Mouse (Mus musculus) cerebellum, adult 2 months (tissue): ENCODE results near the gene Ptcd1. TPM values are rescaled to one million over a fixed set of nuclear protein-coding genes. Genes with fewer than 3 reads are reported as not detected.
"Not testable (repeated sequence)": the region's sequence is repeated elsewhere in the genome, so short reads cannot be mapped to it uniquely, and the experiment has no call there.

ENCODE experiments used
- DNase-seq, 2 experiments: peaks; one replicate each; pipeline ENCODE4 v3.0.0; 2021
- H3K27ac ChIP-seq: fragments of 200-500 bp; 2 replicates; pipeline ENCODE4 v1.5.1; 2012; ENCODE audit warnings: low read length, control low read depth, inconsistent platforms; ENCODE audit not compliant: insufficient read depth
- H3K27me3 ChIP-seq: fragments of 200-500 bp; 2 replicates; pipeline ENCODE4 v1.6.1; 2012; ENCODE audit warnings: inconsistent platforms, mild to moderate bottlenecking, low read length, moderate library complexity; ENCODE audit not compliant: control insufficient read depth, insufficient read depth
- H3K4me1 ChIP-seq: fragments of 200-500 bp; 2 replicates; pipeline ENCODE4 v1.6.1; 2011; ENCODE audit warnings: low read length; ENCODE audit not compliant: control insufficient read depth, insufficient read depth
- H3K4me3 ChIP-seq: fragments of 200-500 bp; replicated peaks from 2 replicates; pipeline ENCODE3; 2011; ENCODE audit warnings: mild to moderate bottlenecking, low read depth, low read length, control low read depth; ENCODE audit not compliant: insufficient read depth
- CTCF ChIP-seq: fragments of 200-500 bp; IDR thresholded peaks from 2 replicates; pipeline ENCODE4 v1.5.1; 2011; ENCODE audit warnings: low read depth, mild to moderate bottlenecking, control low read depth, low read length, moderate library complexity, borderline replicate concordance; ENCODE audit not compliant: insufficient read depth
- POLR2A ChIP-seq: fragments of 200-500 bp; IDR thresholded peaks from 2 replicates; pipeline ENCODE4 v1.6.1; 2011; ENCODE audit warnings: low read length, control low read depth, borderline replicate concordance; ENCODE audit not compliant: insufficient read depth
- WGBS: fragments of 180-500 bp; shearing (Covaris S2); methylation state at CpG from one replicate; pipeline ENCODE4 v1.1.7; 2018; 5-methylcytosine and 5-hydroxymethylcytosine counted together
- polyA plus RNA-seq: library from polyadenylated mRNA; depleted of rRNA; stranded (reverse); fragments of >200 nt; gene quantifications from 2 replicates; pipeline ENCODE4 v1.2.3, GENCODE M21; 2012; rRNA removed

Ptcd1 gene
- polyA plus RNA-seq = 20.2 and 22.4 TPM in 2 replicates

DNA sequence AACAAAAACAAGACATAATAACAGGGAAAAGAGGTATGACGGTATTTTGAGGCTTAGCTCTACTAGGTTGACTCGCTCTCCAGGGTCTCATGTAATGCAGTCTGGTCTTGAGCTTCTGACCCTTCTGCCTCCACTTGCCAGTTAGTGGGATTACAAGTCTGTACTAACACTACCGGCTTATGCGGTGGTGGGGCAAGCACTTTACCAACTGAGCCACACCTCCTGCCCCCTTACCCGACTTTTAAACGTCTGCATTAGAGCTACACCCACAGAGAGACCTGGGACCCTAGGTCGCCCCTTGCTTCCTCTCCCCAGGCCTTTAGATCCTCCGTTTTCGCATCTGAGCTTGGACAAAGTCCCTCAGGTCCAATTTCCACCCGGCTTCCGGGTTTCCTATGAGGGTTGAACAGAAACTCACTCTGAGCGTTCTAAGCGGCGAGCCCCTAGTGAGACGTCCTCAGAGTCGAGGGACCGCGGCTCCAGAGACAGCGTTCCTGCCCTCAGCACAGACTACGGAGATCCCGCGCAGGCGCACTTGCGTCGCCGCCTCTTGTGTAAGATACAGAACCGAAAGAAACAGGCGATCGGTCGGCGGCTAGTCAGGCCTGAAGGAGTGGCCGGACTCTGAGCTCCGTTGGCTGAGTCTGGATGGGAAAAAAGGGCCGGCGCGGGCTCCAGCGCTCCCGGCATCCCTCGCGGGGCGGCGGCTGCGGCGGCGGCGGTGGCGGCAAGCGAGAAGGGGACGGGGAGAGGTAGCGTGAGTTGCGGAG is at the start of gene Ptcd1, which contains the start of gene Cpsf4:
TSS of gene Ptcd1 (minus strand) at position 573 of the 770 bp plus-strand sequence.
TSS of gene Cpsf4 (plus strand) at position 678 of the 770 bp plus-strand sequence.
- peaks cover 9% of the 10 kb centered on the region for H3K4me1 ChIP-seq
- DNase-seq = peak; percentile 99
- H3K4me3 ChIP-seq = peak within 1 kb of the TSS; percentile 91
- H3K27me3 ChIP-seq = no peaks in the 10 kb centered on the region
- H3K27ac ChIP-seq = peak within 1 kb of the TSS; percentile 83
- no peak for TF ChIP-seq CTCF
- peak; percentile 92 for TF ChIP-seq POLR2A
- under 1% methylated on average over 51 of the region's 51 CpGs for WGBS

DNA sequence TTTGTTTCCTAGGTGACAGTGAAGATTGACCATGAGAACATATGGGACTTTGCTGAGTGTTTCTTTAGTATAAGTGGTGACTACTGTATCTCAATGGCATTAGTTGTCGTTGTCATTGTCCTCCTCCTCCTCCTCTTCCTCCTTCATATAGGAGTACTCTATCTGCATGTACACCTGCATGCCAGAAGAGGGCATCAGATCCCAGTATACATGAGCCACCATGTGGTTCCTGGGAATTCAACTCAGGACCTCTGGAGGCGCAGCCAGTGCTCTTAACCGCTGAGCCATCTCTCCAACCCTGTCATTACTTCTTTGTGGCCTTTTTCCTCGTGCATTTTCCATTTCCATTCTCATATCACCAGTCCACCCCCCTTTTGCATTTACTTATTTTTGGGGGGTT is 47.8 kb upstream of the Ptcd1 start:
- Histone ChIP-seq H3K27ac (no peak overlapping the region), H3K4me3 (no peak overlapping the region), H3K27me3 (no peaks in the 10 kb centered on the region), H3K4me1 (no peaks in the 10 kb centered on the region)
- 65% methylated on average over 4 of the region's 4 CpGs for WGBS
- no peak for TF ChIP-seq POLR2A
- no peak for TF ChIP-seq CTCF
- no peak for DNase-seq

DNA sequence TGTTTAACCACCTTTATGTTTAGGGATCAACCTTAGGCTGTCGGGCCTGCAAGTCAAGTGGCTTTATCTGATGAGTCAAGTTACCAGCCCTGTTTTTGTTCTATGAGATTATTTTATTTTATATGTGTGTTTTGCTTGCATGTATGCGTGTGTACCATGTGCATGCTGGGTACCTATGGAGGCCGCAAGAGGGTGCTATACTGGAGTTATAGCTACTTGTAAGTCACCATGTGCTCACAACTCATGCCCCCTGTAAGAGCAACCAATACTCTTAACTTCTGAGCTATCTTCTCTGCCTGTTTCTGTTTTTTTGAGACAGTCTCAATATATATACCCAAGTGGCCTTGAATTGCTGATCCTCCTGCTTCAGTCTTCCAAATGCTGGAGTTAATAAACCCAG is 46.6 kb upstream of the Ptcd1 start:
- no peaks in the 10 kb centered on the region for H3K4me1 ChIP-seq
- TF ChIP-seq CTCF (no peak), POLR2A (no peak)
- H3K4me3 ChIP-seq = no peak overlapping the region
- H3K27me3 ChIP-seq = no peaks in the 10 kb centered on the region
- no peak overlapping the region for H3K27ac ChIP-seq
- no peak for DNase-seq
- WGBS = 97% methylated on average over 3 of the region's 3 CpGs

DNA sequence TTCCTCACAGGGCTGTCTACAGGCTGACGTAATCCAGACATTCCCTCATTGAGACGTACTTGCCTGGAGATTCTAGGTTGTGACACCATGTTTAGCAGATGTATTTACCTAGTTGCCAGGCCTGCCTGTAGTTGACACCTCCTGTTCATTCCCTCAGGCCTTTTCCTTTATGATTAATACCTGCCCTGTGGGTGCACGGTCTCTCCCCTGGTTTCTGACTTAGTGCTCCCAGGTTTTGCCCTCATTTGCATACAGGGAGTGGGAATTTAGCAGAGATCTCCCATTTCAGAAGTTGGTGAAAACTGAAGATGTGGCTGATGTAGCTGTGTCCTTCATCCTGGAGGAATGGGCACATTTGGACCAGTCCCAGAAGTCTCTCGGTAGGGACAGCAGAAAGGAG is 45.3 kb upstream of the Ptcd1 start:
- 93% methylated on average over 4 of the region's 4 CpGs for WGBS
- H3K27me3 ChIP-seq = no peaks in the 10 kb centered on the region
- no peak for DNase-seq
- TF ChIP-seq CTCF (no peak), POLR2A (no peak)
- no peaks in the 10 kb centered on the region for H3K4me1 ChIP-seq
- H3K4me3 ChIP-seq = no peak overlapping the region
- H3K27ac ChIP-seq = no peak overlapping the region

DNA sequence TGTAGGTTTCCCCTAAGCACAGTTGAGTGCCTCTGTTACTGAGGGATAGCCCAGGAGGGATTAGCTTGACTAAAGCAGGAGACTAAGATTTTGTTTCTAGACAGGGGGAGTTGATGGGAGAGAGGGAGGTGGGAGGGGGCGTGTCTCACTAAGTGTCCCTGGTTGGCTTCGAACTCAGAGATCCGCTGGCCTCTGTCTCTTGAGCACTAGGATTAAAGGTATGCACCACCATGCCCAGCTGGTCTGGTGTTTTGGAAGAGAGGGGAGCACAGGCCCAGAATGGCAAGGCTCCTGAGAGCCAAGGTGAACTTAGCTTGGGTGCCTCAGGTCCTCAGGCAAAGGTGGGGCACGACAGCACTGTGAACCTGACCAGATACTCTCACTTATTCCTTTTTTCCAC is 44.4 kb upstream of the Ptcd1 start:
- TF ChIP-seq POLR2A (no peak), CTCF (no peak)
- no peak overlapping the region for H3K27ac ChIP-seq

GRCm38 (mm10) chr5:145208391-145208790 is 41.5 kb upstream of the Ptcd1 start:
- not testable (repeated sequence) for H3K4me1 ChIP-seq, DNase-seq
- 56% methylated on average over 11 of the region's 11 CpGs for WGBS

More for the DNA sequence above, 44.4 kb upstream of the Ptcd1 start:
- Histone ChIP-seq H3K27me3 (no peaks in the 10 kb centered on the region), H3K4me3 (no peak overlapping the region), H3K4me1 (no peaks in the 10 kb centered on the region)
- 94% methylated on average over 4 of the region's 4 CpGs for WGBS
- no peak for DNase-seq

GRCm38 (mm10) chr5:145207954-145208353 is 41.0 kb upstream of the Ptcd1 start:
- Histone ChIP-seq H3K4me1 (peaks cover 6% of the 10 kb centered on the region; the same call in 1 of the 2 replicates), H3K27ac (no peak overlapping the region), H3K4me3 (no peak overlapping the region), H3K27me3 (no peaks in the 10 kb centered on the region)
- WGBS = 87% methylated on average over 6 of the region's 6 CpGs
- TF ChIP-seq POLR2A (no peak), CTCF (no peak)
- DNase-seq = no peak

More at GRCm38 (mm10) chr5:145208391-145208790, 41.5 kb upstream of the Ptcd1 start:
- H3K4me3 ChIP-seq, H3K27me3 ChIP-seq, H3K27ac ChIP-seq: not testable (repeated sequence)

- Histone ChIP-seq H3K4me1 (peaks cover 6% of the 10 kb centered on the region; the same call in 1 of the 2 replicates), H3K27me3 (no peaks in the 10 kb centered on the region), H3K27ac (no peak overlapping the region), H3K4me3 (no peak overlapping the region)
- no peak for TF ChIP-seq CTCF
- TF ChIP-seq POLR2A = no peak
- DNase-seq = no peak
- 96% methylated on average over 6 of the region's 6 CpGs for WGBS
Observed at GRCm38 (mm10) chr5:145207385-145207784, 40.5 kb upstream of the Ptcd1 start.
